Mouse (Mus musculus) olfactory bulb, adult 2 months (tissue): ENCODE data around the gene Ulk4.

Experiments
- CTCF ChIP-seq: fragments of 200-500 bp; IDR thresholded peaks from 2 replicates; pipeline ENCODE4 v1.5.1; 2012; ENCODE audit warnings: low read depth, mild to moderate bottlenecking, low read length, moderate library complexity; ENCODE audit not compliant: insufficient read depth
- POLR2A ChIP-seq: fragments of 200-500 bp; IDR thresholded peaks from 2 replicates; pipeline ENCODE4 v1.6.1; 2012; ENCODE audit warnings: mild to moderate bottlenecking, low read depth, low read length, moderate library complexity; ENCODE audit not compliant: insufficient read depth

DNA sequence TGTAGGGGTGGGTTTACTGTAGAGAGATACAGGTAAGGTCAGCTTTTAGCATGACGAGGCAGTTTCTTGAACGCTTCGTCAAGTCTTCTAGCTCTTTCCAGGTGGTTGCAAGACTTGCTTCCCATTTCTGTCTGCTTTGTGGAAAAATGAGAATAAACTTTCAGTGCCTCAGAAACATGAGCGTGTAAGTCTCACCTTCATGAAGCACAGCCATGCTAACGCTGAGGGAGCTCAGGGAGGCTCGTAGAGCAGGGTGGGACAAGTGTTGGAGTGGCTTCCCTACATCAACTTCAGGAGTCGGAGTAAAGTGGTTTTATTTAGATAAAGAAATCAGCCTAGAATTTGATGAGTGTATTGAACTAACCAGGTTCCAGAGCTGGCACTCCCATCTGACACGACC is 330.9 kb downstream of the Ulk4 start:
- TF ChIP-seq POLR2A (no peak), CTCF (no peak)
